Mouse (Mus musculus): ENCODE data around the gene Cysrt1. TPM values are rescaled to one million over a fixed set of nuclear protein-coding genes. Genes with fewer than 3 reads are reported as not detected.
A peak's percentile ranks its signal among the peaks of the same experiment; 100 is the strongest.

The Cysrt1 gene
- total RNA-seq, 2 experiments from 2014 or later = not detected

GRCm38 (mm10) chr2:25240723-25241437, 1.4 kb downstream of the Cysrt1 start:
- intact Hi-C loops (cut with DNase I) = no loop called here
- peak; percentile 72 to 85 for DNase-seq (ENCODE audit: low spot score in 2 of 2)

DNA sequence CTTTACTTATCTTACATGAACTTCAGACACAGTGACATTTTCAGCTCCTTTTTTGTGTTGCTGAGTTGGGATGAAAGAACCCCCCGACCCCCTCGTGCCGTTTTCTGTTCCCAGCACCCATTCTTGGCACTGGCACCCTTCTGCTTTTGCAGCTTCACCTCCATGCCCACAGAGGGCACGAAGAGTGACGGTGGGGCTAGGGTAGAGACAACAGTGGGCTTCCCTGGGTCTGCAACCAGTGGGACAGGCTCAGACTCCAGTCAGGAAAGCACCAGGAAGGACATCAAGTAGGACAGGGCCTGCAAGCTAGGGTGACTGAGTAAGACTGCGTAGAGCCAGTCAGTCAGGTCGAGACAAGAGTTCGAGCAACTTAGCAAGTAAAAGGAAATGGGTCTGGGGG, 1.9 kb downstream of the Cysrt1 start:
- DNase-seq (ENCODE audit: low spot score in 2 of 2) = no peak
- intact Hi-C loops (cut with DNase I) = no loop called here

DNA sequence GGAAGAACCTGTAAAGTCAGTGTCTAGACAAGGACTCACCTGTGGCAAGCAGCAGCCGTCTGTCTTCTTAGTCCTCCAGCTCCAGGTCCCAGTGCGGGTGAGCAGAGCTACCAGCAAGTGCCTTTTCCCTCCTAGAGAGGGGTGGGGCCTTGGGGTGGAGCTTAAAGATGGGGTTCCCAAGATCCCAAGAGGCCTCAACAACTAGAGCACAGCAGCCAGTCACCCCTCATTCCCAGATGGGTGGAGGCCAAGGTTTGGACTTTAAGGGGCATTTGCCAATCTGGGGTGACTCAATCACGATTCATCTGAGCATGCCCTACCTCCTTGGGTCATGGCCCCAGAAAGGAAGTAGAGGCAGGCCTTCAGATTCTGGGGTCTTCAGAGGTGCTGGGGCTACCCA, 2.5 kb downstream of the Cysrt1 start:
- no peak for DNase-seq (ENCODE audit: low spot score in 2 of 2)
- intact Hi-C loops (cut with DNase I) = no loop called here

DNA sequence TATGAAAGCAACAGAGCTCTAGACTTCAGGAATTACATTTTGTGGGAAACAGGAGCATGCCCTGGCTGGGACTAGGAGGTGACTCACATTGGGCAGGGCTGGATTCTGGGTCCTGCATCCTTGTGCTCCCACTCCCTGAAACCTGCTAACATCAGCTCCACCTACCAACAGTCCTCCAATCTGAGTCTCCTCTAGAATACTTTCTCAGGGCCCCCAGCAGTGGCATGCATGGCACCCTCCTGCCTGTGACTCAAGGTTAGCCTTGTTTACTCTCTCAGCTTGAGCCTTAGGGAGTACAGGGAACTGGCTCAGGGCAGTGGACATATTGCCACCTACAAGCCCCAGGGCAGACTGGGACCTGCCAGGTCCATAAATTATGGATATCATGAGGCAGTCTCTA, 4.1 kb downstream of the Cysrt1 start:
- intact Hi-C loops (cut with DNase I) = no loop called here
- no peak for DNase-seq (ENCODE audit: low spot score in 2 of 2)

- no peak for DNase-seq (ENCODE audit: low spot score in 2 of 2)
- intact Hi-C loops (cut with DNase I) = no loop called here
Observed at GRCm38 (mm10) chr2:25237522-25237921, 4.7 kb downstream of the Cysrt1 start.

DNA sequence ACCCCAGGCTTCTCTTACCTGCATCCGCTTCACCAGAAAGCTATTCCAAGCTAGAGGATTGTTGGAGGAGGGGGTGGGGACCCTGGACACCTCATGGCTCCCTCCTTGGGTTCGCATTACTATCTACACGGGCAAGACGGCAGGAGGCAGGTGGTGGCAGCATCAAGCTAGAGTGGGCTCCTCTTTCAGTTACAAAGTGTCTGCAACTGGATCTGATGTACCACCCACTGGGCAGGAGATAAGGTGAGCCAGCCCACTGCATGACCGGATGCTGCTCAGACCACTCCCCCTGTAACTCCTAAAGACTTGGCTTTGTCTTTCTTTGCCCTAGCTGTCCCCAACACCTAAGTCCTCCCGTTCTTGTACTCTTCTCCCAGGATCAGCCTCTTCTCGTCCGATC, 5.6 kb downstream of the Cysrt1 start, which contains the start of gene Rnf224:
Rnf224 (minus strand) TSS at position 174 of the 400 bp plus-strand sequence.
- DNase-seq (ENCODE audit: low spot score in 2 of 2) = no peak
- intact Hi-C loops (cut with DNase I) = no loop called here

GRCm38 (mm10) chr2:25234551-25235220, 7.6 kb downstream of the Cysrt1 start:
- intact Hi-C loops (cut with DNase I) = no loop called here
- no peak for DNase-seq (ENCODE audit: low spot score in 2 of 2)

GRCm38 (mm10) chr2:25234050-25234449, 8.2 kb downstream of the Cysrt1 start, which contains the start of gene Slc34a3:
Gene Slc34a3 (minus strand): TSS chr2:25234364.
- no peak for DNase-seq (ENCODE audit: low spot score in 2 of 2)
- intact Hi-C loops (cut with DNase I) = no loop called here

- intact Hi-C loops (cut with DNase I) = no loop called here
- no peak for DNase-seq (ENCODE audit: low spot score in 2 of 2)
Observed at GRCm38 (mm10) chr2:25233421-25233820, 8.8 kb downstream of the Cysrt1 start.

DNA sequence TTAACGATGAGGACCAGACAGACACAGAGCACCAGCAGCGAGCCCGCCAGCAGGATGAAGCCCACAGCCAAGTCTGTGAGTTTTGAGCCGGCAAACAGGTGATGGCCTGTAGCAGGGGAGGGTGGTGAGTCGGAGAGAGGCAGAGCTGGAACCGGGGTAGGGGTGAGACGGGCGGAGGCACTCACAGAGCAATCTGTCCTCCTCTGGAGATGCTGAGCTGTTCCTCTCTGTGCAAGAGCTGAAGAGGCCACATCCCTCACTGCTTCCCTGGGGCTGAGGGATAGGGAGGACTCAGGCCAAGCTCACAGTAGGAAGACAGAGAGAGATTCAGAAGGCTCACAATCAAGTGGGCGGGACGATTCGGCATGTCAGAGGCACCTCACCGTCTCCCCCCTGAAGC, 11.2 kb downstream of the Cysrt1 start:
- no peak for DNase-seq (ENCODE audit: low spot score in 2 of 2)
- intact Hi-C loops (cut with DNase I) = no loop called here

DNA sequence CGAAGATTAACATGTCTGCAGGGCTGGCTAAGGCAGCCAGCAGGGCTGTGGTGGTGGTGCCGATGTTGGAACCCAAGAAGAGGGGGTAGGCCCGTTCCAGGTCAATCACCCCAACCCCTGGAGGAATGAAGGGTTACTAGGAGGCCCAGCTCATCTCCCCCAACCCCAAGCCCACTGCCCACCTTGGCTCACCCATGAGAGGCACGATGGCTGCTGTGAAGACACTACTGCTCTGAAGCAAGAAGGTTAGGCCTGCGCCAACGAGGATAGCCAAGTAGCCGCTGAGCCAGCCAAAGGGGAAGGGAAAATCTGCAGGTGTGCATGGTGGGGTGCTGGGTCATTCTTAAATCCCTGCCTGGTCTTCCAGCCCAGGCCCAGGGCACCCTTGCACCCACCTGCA, 11.7 kb downstream of the Cysrt1 start:
- intact Hi-C loops (cut with DNase I) = no loop called here

DNA sequence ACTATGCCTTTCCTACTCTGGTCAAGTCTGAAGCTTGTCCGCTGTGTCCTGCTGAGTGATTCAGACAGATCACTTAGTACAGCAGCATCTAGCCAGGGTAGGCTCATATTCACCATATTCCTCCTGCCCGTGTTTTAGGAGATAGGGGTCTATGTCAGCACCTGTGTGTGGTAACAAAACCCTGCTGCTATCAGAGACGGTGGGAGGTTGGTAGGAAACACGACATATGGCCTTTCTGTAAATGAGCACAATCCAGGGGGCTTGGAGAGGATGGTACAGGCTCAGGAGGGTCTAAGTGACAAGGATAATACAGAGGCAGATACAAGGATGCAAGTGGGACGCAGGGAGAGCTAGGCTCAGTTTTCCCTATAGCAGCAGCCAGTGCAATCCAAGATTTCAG, 12.7 kb downstream of the Cysrt1 start:
- no peak for DNase-seq (ENCODE audit: low spot score in 2 of 2)
- intact Hi-C loops (cut with DNase I) = no loop called here

More for the DNA sequence above, 11.7 kb downstream of the Cysrt1 start:
- DNase-seq (ENCODE audit: low spot score in 2 of 2) = no peak

- intact Hi-C loops (cut with DNase I) = loop anchor here (1.0 kb wide), 1 partner anchor 36 kb away; no protein-coding TSS in a partner anchor
Observed at GRCm38 (mm10) chr2:25228995-25229530, 13.2 kb downstream of the Cysrt1 start.

DNA sequence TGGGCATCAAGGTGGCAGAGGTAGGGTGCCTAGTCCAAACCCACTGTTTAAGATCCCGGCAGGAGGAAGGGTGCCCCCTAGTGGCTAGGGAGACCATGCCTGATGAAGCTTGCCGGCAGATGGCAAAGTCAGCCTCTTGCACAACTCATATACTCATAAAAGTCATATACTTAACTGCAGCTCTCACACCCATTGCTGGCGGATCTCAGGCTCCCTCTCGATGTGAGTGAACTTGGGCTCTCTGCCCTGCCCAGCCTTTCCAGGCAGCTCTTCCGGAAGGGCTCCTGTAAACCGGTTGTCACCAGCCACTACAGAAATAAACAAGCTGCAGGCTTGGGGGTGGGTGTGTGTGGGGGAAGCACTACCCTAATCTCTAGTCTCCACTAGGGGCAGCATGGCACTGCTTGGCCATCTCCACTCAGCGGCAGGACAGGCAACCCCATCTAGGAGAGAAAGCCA, 13.8 kb downstream of the Cysrt1 start:
- peak; percentile 84 to 92 for DNase-seq (ENCODE audit: low spot score in 2 of 2)

More at GRCm38 (mm10) chr2:25228995-25229530, 13.2 kb downstream of the Cysrt1 start:
- no peak for DNase-seq (ENCODE audit: low spot score in 2 of 2)

DNA sequence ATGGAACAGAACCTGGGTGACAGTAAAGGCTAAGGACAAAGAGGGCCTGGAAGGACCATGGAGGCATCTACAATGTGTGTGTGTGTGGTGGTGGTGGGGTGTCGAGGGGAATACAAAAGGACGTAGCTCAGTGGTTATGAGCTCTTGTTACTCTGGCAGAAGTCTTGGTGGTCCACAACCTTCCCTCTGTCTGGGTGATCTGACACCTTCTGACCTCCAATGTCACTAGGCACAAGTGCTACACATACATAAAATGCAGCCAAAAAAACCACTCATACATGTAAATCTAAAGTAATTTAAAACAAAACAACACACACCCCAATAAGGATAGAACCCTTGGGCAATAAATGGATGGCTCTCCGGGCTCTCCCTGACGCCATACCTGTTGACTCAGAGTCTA, 14.8 kb downstream of the Cysrt1 start:
- intact Hi-C loops (cut with DNase I) = no loop called here
- no peak for DNase-seq (ENCODE audit: low spot score in 2 of 2)

More for the DNA sequence above, 13.8 kb downstream of the Cysrt1 start:
- intact Hi-C loops (cut with DNase I) = loop anchor here (1.0 kb wide), 1 partner anchor 35 kb away; no protein-coding TSS in a partner anchor

- intact Hi-C loops (cut with DNase I) = no loop called here
- DNase-seq (ENCODE audit: low spot score in 2 of 2) = peak; percentile 39 to 60
Observed at GRCm38 (mm10) chr2:25226864-25227263, 15.4 kb downstream of the Cysrt1 start.

DNA sequence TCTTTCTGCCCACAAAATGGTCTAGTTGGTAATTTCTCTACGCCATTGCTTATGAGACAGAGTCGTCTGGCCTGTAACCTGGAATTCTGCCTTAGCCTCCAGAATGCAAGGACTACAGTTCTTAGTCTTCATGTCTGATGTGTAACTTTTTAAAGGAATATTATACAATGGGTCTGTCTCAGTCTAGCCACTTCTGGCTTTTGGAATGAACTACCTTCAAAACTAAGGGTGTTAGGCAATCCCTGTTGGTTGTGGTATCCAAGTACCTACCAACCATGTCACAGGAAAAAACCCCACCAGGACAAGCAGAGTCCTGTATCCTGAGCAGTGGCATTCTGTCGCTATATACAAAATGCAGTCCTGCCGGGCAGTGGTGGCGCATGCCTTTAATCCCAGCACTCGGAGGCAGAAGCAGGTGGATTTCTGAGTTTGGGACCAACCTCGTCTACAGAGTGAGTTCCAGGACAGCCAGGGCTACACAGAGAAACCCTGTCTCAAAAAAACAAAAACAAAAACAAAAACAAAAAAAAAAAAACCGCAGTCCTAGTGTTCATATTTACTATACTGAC, 16.4 kb downstream of the Cysrt1 start:
- no peak for DNase-seq (ENCODE audit: low spot score in 2 of 2)
- intact Hi-C loops (cut with DNase I) = loop anchor here (2.0 kb wide), 2 partner anchors 15 to 29 kb away; partner anchors contain the start of genes Nelfb and Tmem203

- peak; percentile 98 to 100 for DNase-seq (ENCODE audit: low spot score in 2 of 2)
- intact Hi-C loops (cut with DNase I) = loop anchor here (2.0 kb wide), 2 partner anchors 14 to 30 kb away; partner anchors contain the start of genes Nelfb and Tmem203
Observed at GRCm38 (mm10) chr2:25224766-25225752, 17.2 kb downstream of the Cysrt1 start.

- intact Hi-C loops (cut with DNase I) = loop anchor here (2.0 kb wide), 2 partner anchors 14 to 30 kb away; partner anchors contain the start of genes Nelfb and Tmem203
- no peak for DNase-seq (ENCODE audit: low spot score in 2 of 2)
Observed at GRCm38 (mm10) chr2:25224492-25224765, 17.8 kb downstream of the Cysrt1 start, which contains the start of gene Tubb4b. Gene Tubb4b (minus strand): TSS chr2:25224702.
